Mouse (Mus musculus) embryonic facial prominence, embryonic 14.5 days (tissue): ENCODE measurements around the gene Gm4707. TPM values are rescaled to one million over a fixed set of nuclear protein-coding genes. Genes with fewer than 3 reads are reported as not detected.

ENCODE experiments used
- ATAC-seq: fragments of 200-750 bp; cut with Nextera tagmentation; 2 replicates; pipeline ENCODE4 v1.8.0; 2017; ENCODE audit warnings: low read depth, moderate number of reproducible peaks, moderate TSS enrichment
- DNase-seq: peaks from one replicate; pipeline ENCODE4 v3.0.0-alpha.2; 2015; ENCODE audit warnings: low spot score
- H3K27ac ChIP-seq: fragments of 300-500 bp; sonication (generic); replicated peaks from 2 replicates; pipeline ENCODE4 v1.5.1; 2014; ENCODE audit warnings: low read depth, mild to moderate bottlenecking, low read length, moderate library complexity
- H3K27me3 ChIP-seq: fragments of 300-500 bp; sonication (generic); replicated peaks from 2 replicates; pipeline ENCODE4 v1.6.1; 2014; ENCODE audit warnings: low read length; ENCODE audit not compliant: control insufficient read depth, insufficient read depth
- H3K36me3 ChIP-seq: fragments of 300-500 bp; sonication (generic); 2 replicates; pipeline ENCODE4 v1.6.1; 2014; ENCODE audit warnings: low read length, mixed read lengths; ENCODE audit not compliant: control insufficient read depth, insufficient read depth
- H3K4me1 ChIP-seq: fragments of 300-500 bp; sonication (generic); 2 replicates; pipeline ENCODE4 v1.6.1; 2014; ENCODE audit warnings: antibody characterized with exemption, low read length; ENCODE audit not compliant: control insufficient read depth, insufficient read depth
- H3K4me2 ChIP-seq: fragments of 300-500 bp; sonication (generic); 2 replicates; pipeline ENCODE4 v1.6.1; 2014; ENCODE audit warnings: low read depth, mild to moderate bottlenecking, low read length, moderate library complexity, mixed read lengths
- H3K4me3 ChIP-seq: fragments of 300-500 bp; sonication (generic); 2 replicates; pipeline ENCODE4 v1.5.1; 2014; ENCODE audit warnings: low read depth, mild to moderate bottlenecking, low read length
- H3K9ac ChIP-seq: fragments of 300-500 bp; sonication (generic); 2 replicates; pipeline ENCODE4 v1.6.1; 2014; ENCODE audit warnings: low read depth, mild to moderate bottlenecking, low read length, moderate library complexity, mixed read lengths
- H3K9me3 ChIP-seq: fragments of 300-500 bp; sonication (generic); 2 replicates; pipeline ENCODE4 v1.6.1; 2016; ENCODE audit warnings: low read length; ENCODE audit not compliant: control insufficient read depth
- WGBS: fragments of 180-500 bp; shearing (Covaris S2); extraction: QIAGEN DNeasy Blood & Tissue Kit; methylation state at CpG from one replicate; pipeline ENCODE4 v1.1.7; 2014; 5-methylcytosine and 5-hydroxymethylcytosine counted together
- polyA plus RNA-seq: library from polyadenylated mRNA; unstranded; fragments of >200 nt; fragmentation: Nextera tagmentation; extraction: Ambion mirVana; gene quantifications from 2 replicates; pipeline ENCODE4 v1.2.1, GENCODE M21; 2014

The Gm4707 gene
- 0.88 and 2.3 TPM in 2 replicates for polyA plus RNA-seq

DNA sequence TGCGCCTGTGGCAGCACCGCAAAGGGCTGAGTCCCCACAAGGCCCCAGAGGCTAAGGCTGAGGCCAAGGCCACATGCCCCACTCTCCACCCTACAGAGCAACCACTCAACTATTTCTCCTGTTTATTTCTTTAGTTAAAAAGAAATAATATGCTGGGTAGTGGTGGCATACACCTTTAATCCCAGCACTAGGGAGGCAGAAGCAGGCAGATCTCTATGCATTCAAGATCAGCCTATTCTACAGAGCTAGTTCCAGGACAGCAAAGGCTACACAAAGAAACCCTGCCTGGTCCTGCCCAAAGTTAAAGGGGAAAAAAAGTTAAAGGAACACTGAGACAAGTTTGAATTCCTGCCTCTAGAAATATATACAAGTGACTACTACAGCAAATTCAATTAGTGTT, at the start of gene Gm4707:
Gm4707 (minus strand) TSS at position 101 of the 400 bp plus-strand sequence.
- Histone ChIP-seq H3K4me3 (no peak within 1 kb of the TSS), H3K36me3 (peaks cover 41% of the 10 kb centered on the region), H3K27me3 (no peaks in the 10 kb centered on the region), H3K9me3 (no peaks in the 10 kb centered on the region), H3K9ac (no peak within 1 kb of the TSS), H3K27ac (no peak within 1 kb of the TSS), H3K4me1 (no peaks in the 10 kb centered on the region), H3K4me2 (no peak within 1 kb of the TSS)
- ATAC-seq (no peak), DNase-seq (no peak)
- WGBS, result 96% methylated on average over 2 of the region's 2 CpGs

GRCm38 (mm10) chr17:71506832-71507231, 47.1 kb upstream of the Gm4707 start:
- ATAC-seq, result no peak
- no peaks in the 10 kb centered on the region for H3K9me3 ChIP-seq
- no peak overlapping the region for H3K9ac ChIP-seq
- H3K4me2 ChIP-seq, result no peak overlapping the region
- no peak overlapping the region for H3K4me3 ChIP-seq
- H3K36me3 ChIP-seq, result peaks cover 70% of the 10 kb centered on the region
- no peaks in the 10 kb centered on the region for H3K4me1 ChIP-seq
- H3K27ac ChIP-seq, result no peak overlapping the region
- DNase-seq, result no peak
- 88% methylated on average over 8 of the region's 8 CpGs for WGBS
- H3K27me3 ChIP-seq, result no peaks in the 10 kb centered on the region

GRCm38 (mm10) chr17:71495784-71496183, 36.1 kb upstream of the Gm4707 start:
- peaks cover 58% of the 10 kb centered on the region for H3K36me3 ChIP-seq

DNA sequence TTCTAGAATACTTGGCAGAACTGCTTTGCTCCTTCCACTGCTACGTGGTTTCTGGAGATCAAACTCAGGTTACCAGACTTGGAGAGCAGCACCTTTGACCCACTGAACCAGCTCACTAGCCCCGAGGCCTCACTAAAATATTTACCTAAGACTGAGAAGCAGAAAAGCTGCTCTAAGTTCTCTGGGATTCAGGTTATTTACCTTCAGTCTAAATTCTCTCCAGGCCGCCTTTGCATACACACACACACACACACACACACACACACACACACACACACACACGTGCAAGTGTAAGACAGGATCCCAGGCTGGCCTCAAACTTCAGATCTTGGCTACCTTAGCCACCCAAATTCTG, 31.6 kb upstream of the Gm4707 start:
- H3K36me3 ChIP-seq, result peaks cover 18% of the 10 kb centered on the region
- H3K27ac ChIP-seq, result no peak overlapping the region
- no peak for DNase-seq
- no peak overlapping the region for H3K9ac ChIP-seq
- 52% methylated on average over 4 of the region's 4 CpGs for WGBS
- no peak overlapping the region for H3K4me2 ChIP-seq
- no peak for ATAC-seq
- 0 out of 2 replicates have a peak, but pooled peaks cover 3% of the 10 kb centered on the region for H3K4me1 ChIP-seq
- no peaks in the 10 kb centered on the region for H3K9me3 ChIP-seq
- H3K27me3 ChIP-seq, result no peaks in the 10 kb centered on the region
- no peak overlapping the region for H3K4me3 ChIP-seq

More at GRCm38 (mm10) chr17:71495784-71496183, 36.1 kb upstream of the Gm4707 start:
- DNase-seq (no peak), ATAC-seq (no peak)
- H3K4me1 ChIP-seq, result no peaks in the 10 kb centered on the region
- H3K27ac ChIP-seq, result no peak overlapping the region
- H3K27me3 ChIP-seq, result no peaks in the 10 kb centered on the region
- H3K9me3 ChIP-seq, result no peaks in the 10 kb centered on the region
- H3K9ac ChIP-seq, result no peak overlapping the region
- no peak overlapping the region for H3K4me2 ChIP-seq
- no peak overlapping the region for H3K4me3 ChIP-seq
- 89% methylated on average over 4 of the region's 4 CpGs for WGBS

- Histone ChIP-seq H3K9ac (no peak overlapping the region), H3K36me3 (peaks cover 12% of the 10 kb centered on the region), H3K4me2 (no peak overlapping the region), H3K27me3 (no peaks in the 10 kb centered on the region), H3K27ac (no peak overlapping the region), H3K4me3 (no peak overlapping the region), H3K4me1 (peaks cover 7% of the 10 kb centered on the region; the same call in 1 of the 2 replicates), H3K9me3 (no peaks in the 10 kb centered on the region)
- ATAC-seq (no peak), DNase-seq (no peak)
- WGBS, result 68% methylated on average over 9 of the region's 9 CpGs
Measured at GRCm38 (mm10) chr17:71490666-71491331, 31.1 kb upstream of the Gm4707 start.

GRCm38 (mm10) chr17:71489703-71490461, 30.2 kb upstream of the Gm4707 start:
- no peak overlapping the region for H3K4me3 ChIP-seq
- H3K9me3 ChIP-seq, result no peaks in the 10 kb centered on the region
- H3K4me2 ChIP-seq, result no peak overlapping the region
- 84% methylated on average over 9 of the region's 9 CpGs for WGBS
- H3K4me1 ChIP-seq, result peaks cover 7% of the 10 kb centered on the region; the same call in 1 of the 2 replicates
- ATAC-seq (no peak), DNase-seq (no peak)
- H3K27me3 ChIP-seq, result no peaks in the 10 kb centered on the region
- H3K36me3 ChIP-seq, result 0 out of 2 replicates have a peak, but pooled peaks cover 6% of the 10 kb centered on the region
- no peak overlapping the region for H3K27ac ChIP-seq
- H3K9ac ChIP-seq, result no peak overlapping the region

GRCm38 (mm10) chr17:71486231-71486851, 26.6 kb upstream of the Gm4707 start:
- ATAC-seq (no peak), DNase-seq (no peak)
- Histone ChIP-seq H3K27me3 (no peaks in the 10 kb centered on the region), H3K27ac (peak overlapping the region; percentile 57), H3K36me3 (no peaks in the 10 kb centered on the region), H3K4me3 (peak overlapping the region; percentile 0; the same call in 1 of the 2 replicates), H3K4me2 (peak overlapping the region; percentile 29), H3K9ac (no peak overlapping the region), H3K9me3 (no peaks in the 10 kb centered on the region), H3K4me1 (peaks cover 7% of the 10 kb centered on the region; the same call in 1 of the 2 replicates)
- WGBS, result 28% methylated on average over 8 of the region's 8 CpGs

- 43% methylated on average over 12 of the region's 12 CpGs for WGBS
- ATAC-seq, result peak; percentile 62
- peak overlapping the region; percentile 1; the same call in 1 of the 2 replicates for H3K9ac ChIP-seq
Measured at GRCm38 (mm10) chr17:71485791-71486230, 26.1 kb upstream of the Gm4707 start.

More at GRCm38 (mm10) chr17:71485791-71486230, 26.1 kb upstream of the Gm4707 start:
- Histone ChIP-seq H3K9me3 (no peaks in the 10 kb centered on the region), H3K4me1 (peaks cover 7% of the 10 kb centered on the region; the same call in 1 of the 2 replicates), H3K4me2 (peak overlapping the region; percentile 29), H3K4me3 (peak overlapping the region; percentile 0; the same call in 1 of the 2 replicates), H3K36me3 (no peaks in the 10 kb centered on the region), H3K27ac (peak overlapping the region; percentile 57), H3K27me3 (no peaks in the 10 kb centered on the region)
- DNase-seq, result peak; percentile 25
